Mouse (Mus musculus) bone marrow macrophage, adult 2 months (primary cell): ENCODE data around the gene Spin2e. TPM values are rescaled to one million over a fixed set of nuclear protein-coding genes. Genes with fewer than 3 reads are reported as not detected.
"Not testable (repeated sequence)": the region's sequence is repeated elsewhere in the genome, so short reads cannot be mapped to it uniquely, and the experiment has no call there.

Experiments used
- H3K27ac ChIP-seq: 2 replicates; pipeline ENCODE4 v1.5.1; 2012; ENCODE audit warnings: low read depth, low read length; ENCODE audit not compliant: insufficient read depth
- H3K4me1 ChIP-seq: 2 replicates; pipeline ENCODE4 v1.6.1; 2012; ENCODE audit warnings: low read length; ENCODE audit not compliant: control insufficient read depth, insufficient read depth
- H3K4me3 ChIP-seq: 2 replicates; pipeline ENCODE4 v1.5.1; 2012; ENCODE audit warnings: mild to moderate bottlenecking, low read length, moderate library complexity; ENCODE audit not compliant: insufficient read depth
- polyA plus RNA-seq: library from polyadenylated mRNA; stranded (reverse); fragments of >200 nt; gene quantifications from 2 replicates; pipeline ENCODE4 v1.2.4, GENCODE M21; 2012; ENCODE audit not compliant: missing spikeins, insufficient read depth, insufficient read length

The Spin2e gene
- not detected in 2 replicates for polyA plus RNA-seq

GRCm38 (mm10) chrX:31618820-31619219 lies at the start of gene Spin2e:
Spin2e (minus strand) TSS chrX:31618920.
- not testable (repeated sequence) for H3K4me3 ChIP-seq, H3K4me1 ChIP-seq, H3K27ac ChIP-seq

GRCm38 (mm10) chrX:31574183-31574582 lies 44.5 kb downstream of the Spin2e start, which contains the start of gene Gm21883:
Gm21883 (minus strand) TSS chrX:31574283.
- H3K4me3 ChIP-seq, H3K27ac ChIP-seq: not testable (repeated sequence)

More at GRCm38 (mm10) chrX:31574183-31574582, 44.5 kb downstream of the Spin2e start, which contains the start of gene Gm21883:
- not testable (repeated sequence) for H3K4me1 ChIP-seq

Other genes starting within 250 kb of the Spin2e start
- not detected in 2 replicates for gene Btbd35f19, start 235.0 kb downstream of the Spin2e start, polyA plus RNA-seq
- gene Gm21883, start 44.6 kb downstream of the Spin2e start, polyA plus RNA-seq, result not detected in 2 replicates
- not detected in 2 replicates for gene Btbd35f25, start 98.2 kb upstream of the Spin2e start, polyA plus RNA-seq